Mouse (Mus musculus): Measurements from ENCODE around the gene Gkap1. TPM values are rescaled to one million over a fixed set of nuclear protein-coding genes. Genes with fewer than 3 reads are reported as not detected.

Gene Gkap1
- total RNA-seq, 2 experiments from 2014 or later = 21.6 to 22.0 TPM

GRCm38 (mm10) chr13:58287822-58288221, 12.3 kb upstream of the Gkap1 start:
- peak; percentile 73 to 89 for DNase-seq (ENCODE audit: low spot score in 2 of 2)
- H3K27ac ChIP-seq = no peak overlapping the region
- peak; percentile 97 for TF ChIP-seq CTCF (conservative IDR thresholded peaks at IDR 0.05)
- no peak overlapping the region for H3K4me3 ChIP-seq

- Histone ChIP-seq H3K27ac (no peak overlapping the region), H3K4me3 (no peak overlapping the region)
- no peak for TF ChIP-seq CTCF (conservative IDR thresholded peaks at IDR 0.05)
- DNase-seq (ENCODE audit: low spot score in 2 of 2) = no peak
These were observed 8.0 kb upstream of the Gkap1 start for GRCm38 (mm10) chr13:58283466-58283865.

- no peak for TF ChIP-seq CTCF (conservative IDR thresholded peaks at IDR 0.05)
- H3K4me3 ChIP-seq = no peak overlapping the region
- H3K27ac ChIP-seq = no peak overlapping the region
- no peak for DNase-seq (ENCODE audit: low spot score in 2 of 2)
These were observed 6.4 kb upstream of the Gkap1 start for GRCm38 (mm10) chr13:58281936-58282335.

- Histone ChIP-seq H3K27ac (no peak overlapping the region), H3K4me3 (no peak overlapping the region)
- DNase-seq (ENCODE audit: low spot score in 2 of 2) = no peak
- no peak for TF ChIP-seq CTCF (conservative IDR thresholded peaks at IDR 0.05)
These were observed 5.0 kb upstream of the Gkap1 start for GRCm38 (mm10) chr13:58280528-58280927.

GRCm38 (mm10) chr13:58276256-58276655, 757 bp upstream of the Gkap1 start:
- no peak for DNase-seq (ENCODE audit: low spot score in 2 of 2)
- TF ChIP-seq CTCF (conservative IDR thresholded peaks at IDR 0.05) = no peak
- Histone ChIP-seq H3K27ac (no peak overlapping the region), H3K4me3 (no peak overlapping the region)

- no peak for TF ChIP-seq CTCF (conservative IDR thresholded peaks at IDR 0.05)
- Histone ChIP-seq H3K4me3 (peak overlapping the region; percentile 76), H3K27ac (no peak overlapping the region)
- no peak for DNase-seq (ENCODE audit: low spot score in 2 of 2)
These were observed 423 bp downstream of the Gkap1 start for GRCm38 (mm10) chr13:58275076-58275475.

GRCm38 (mm10) chr13:58274259-58274991, 1.1 kb downstream of the Gkap1 start:
- peak overlapping the region; percentile 52 for H3K27ac ChIP-seq
- DNase-seq (ENCODE audit: low spot score in 2 of 2) = peak; percentile 16 to 22
- peak overlapping the region; percentile 76 for H3K4me3 ChIP-seq
- TF ChIP-seq CTCF (conservative IDR thresholded peaks at IDR 0.05) = peak; percentile 16

GRCm38 (mm10) chr13:58273411-58274258, 1.9 kb downstream of the Gkap1 start:
- no peak for DNase-seq (ENCODE audit: low spot score in 2 of 2)
- Histone ChIP-seq H3K27ac (peak overlapping the region; percentile 52; the same call in 1 of the 2 replicates), H3K4me3 (peak overlapping the region; percentile 76)
- TF ChIP-seq CTCF (conservative IDR thresholded peaks at IDR 0.05) = no peak

- H3K27ac ChIP-seq = no peak overlapping the region
- TF ChIP-seq CTCF (conservative IDR thresholded peaks at IDR 0.05) = no peak
- H3K4me3 ChIP-seq = no peak overlapping the region
- DNase-seq (ENCODE audit: low spot score in 2 of 2) = no peak
These were observed 8.6 kb downstream of the Gkap1 start for GRCm38 (mm10) chr13:58266864-58267263.

- Histone ChIP-seq H3K4me3 (no peak overlapping the region), H3K27ac (no peak overlapping the region)
- TF ChIP-seq CTCF (conservative IDR thresholded peaks at IDR 0.05) = no peak
- no peak for DNase-seq (ENCODE audit: low spot score in 2 of 2)
These were observed 12.0 kb downstream of the Gkap1 start for GRCm38 (mm10) chr13:58263546-58263945.

- no peak for TF ChIP-seq CTCF (conservative IDR thresholded peaks at IDR 0.05)
- Histone ChIP-seq H3K27ac (no peak overlapping the region), H3K4me3 (no peak overlapping the region)
These were observed 13.8 kb downstream of the Gkap1 start for GRCm38 (mm10) chr13:58261674-58262073.

GRCm38 (mm10) chr13:58253268-58253667, 22.2 kb downstream of the Gkap1 start:
- H3K4me3 ChIP-seq = no peak overlapping the region
- no peak overlapping the region for H3K27ac ChIP-seq
- TF ChIP-seq CTCF (conservative IDR thresholded peaks at IDR 0.05) = peak; percentile 70
- DNase-seq (ENCODE audit: low spot score in 2 of 2) = no peak

More at GRCm38 (mm10) chr13:58261674-58262073, 13.8 kb downstream of the Gkap1 start:
- no peak for DNase-seq (ENCODE audit: low spot score in 2 of 2)

- no peak overlapping the region for H3K27ac ChIP-seq
These were observed 26.5 kb downstream of the Gkap1 start for GRCm38 (mm10) chr13:58248957-58249356.

More at GRCm38 (mm10) chr13:58248957-58249356, 26.5 kb downstream of the Gkap1 start:
- no peak overlapping the region for H3K4me3 ChIP-seq
- no peak for TF ChIP-seq CTCF (conservative IDR thresholded peaks at IDR 0.05)
- DNase-seq (ENCODE audit: low spot score in 2 of 2) = no peak
